Mouse (Mus musculus) kidney, embryonic 16.5 days (tissue): ENCODE results near the gene Kcnk1. TPM values are rescaled to one million over a fixed set of nuclear protein-coding genes. Genes with fewer than 3 reads are reported as not detected.

ENCODE experiments used
- ATAC-seq: fragments of 200-750 bp; cut with Nextera tagmentation; 2 replicates; pipeline ENCODE4 v1.8.0; 2017; ENCODE audit warnings: moderate TSS enrichment; ENCODE audit not compliant: low FRiP score, low TSS enrichment
- H3K27ac ChIP-seq: fragments of 300-500 bp; sonication (generic); 2 replicates; pipeline ENCODE4 v1.5.1; 2014; ENCODE audit warnings: low read length
- H3K27me3 ChIP-seq: fragments of 300-500 bp; sonication (generic); 2 replicates; pipeline ENCODE4 v1.6.1; 2014; ENCODE audit warnings: low read length, control low read depth, mixed read lengths; ENCODE audit not compliant: insufficient read depth
- H3K36me3 ChIP-seq: fragments of 300-500 bp; sonication (generic); 2 replicates; pipeline ENCODE4 v1.6.1; 2014; ENCODE audit warnings: low read length, control low read depth, mixed read lengths; ENCODE audit not compliant: insufficient read depth
- H3K4me1 ChIP-seq: fragments of 300-500 bp; sonication (generic); 2 replicates; pipeline ENCODE4 v1.6.1; 2014; ENCODE audit warnings: low read length, control low read depth, mixed read lengths; ENCODE audit not compliant: insufficient read depth
- H3K4me2 ChIP-seq: fragments of 300-500 bp; sonication (generic); replicated peaks from 2 replicates; pipeline ENCODE4 v1.6.1; 2014; ENCODE audit warnings: low read depth, low read length
- H3K4me3 ChIP-seq: fragments of 300-500 bp; sonication (generic); 2 replicates; pipeline ENCODE4 v1.5.1; 2014; ENCODE audit warnings: mild to moderate bottlenecking, low read length
- H3K9ac ChIP-seq: fragments of 300-500 bp; sonication (generic); replicated peaks from 2 replicates; pipeline ENCODE4 v1.6.1; 2014; ENCODE audit warnings: low read length
- H3K9me3 ChIP-seq: fragments of 300-500 bp; sonication (generic); 2 replicates; pipeline ENCODE4 v1.6.1; 2016; ENCODE audit warnings: low read length, control low read depth
- WGBS: fragments of 180-500 bp; shearing (Covaris S2); extraction: QIAGEN DNeasy Blood & Tissue Kit; methylation state at CpG from one replicate; pipeline ENCODE4 v1.1.7; 2014; 5-methylcytosine and 5-hydroxymethylcytosine counted together
- polyA plus RNA-seq: library from polyadenylated mRNA; unstranded; fragments of >200 nt; fragmentation: Nextera tagmentation; extraction: Ambion mirVana; gene quantifications from 2 replicates; pipeline ENCODE4 v1.2.1, GENCODE M21; 2015

Gene Kcnk1
- polyA plus RNA-seq, 1 experiment from 2014 or later = 53.6 TPM

DNA sequence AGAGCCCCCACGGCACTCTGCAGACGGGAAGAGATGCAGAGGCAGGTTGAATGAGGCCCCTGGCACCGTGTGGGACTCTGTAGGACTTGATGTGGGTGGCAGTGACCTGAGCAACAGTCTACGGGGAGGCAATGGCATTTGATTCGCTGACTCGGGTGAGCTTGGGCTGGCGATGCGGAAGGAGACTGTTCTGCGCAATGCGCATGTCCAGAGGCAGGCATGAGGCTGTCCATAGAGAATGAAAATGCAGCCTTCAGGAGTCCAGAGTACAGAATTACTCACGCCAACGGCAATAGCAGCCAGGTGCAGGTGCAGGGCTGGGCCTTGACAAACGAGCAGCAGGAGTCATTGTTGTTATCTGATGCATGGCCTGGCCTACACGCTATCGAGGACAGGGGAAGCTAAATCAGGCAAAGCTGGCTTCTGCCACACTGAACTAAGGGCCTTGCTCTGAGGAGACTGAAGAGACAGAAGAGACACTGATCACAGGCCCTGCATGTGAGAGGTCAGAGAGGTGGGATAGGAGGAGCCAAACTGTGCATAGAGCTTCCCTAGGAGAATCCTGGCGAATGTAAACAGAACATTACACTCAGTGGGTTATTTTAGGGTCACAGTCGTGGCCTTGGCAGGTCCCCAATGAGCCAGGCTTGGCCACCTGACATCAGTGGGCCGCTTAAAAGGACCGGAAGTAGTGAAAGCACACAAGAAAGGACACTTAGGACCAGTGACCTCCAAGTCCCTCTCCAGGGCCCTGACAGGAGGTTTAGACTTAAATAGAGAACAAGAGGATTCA, 12.8 kb downstream of the Kcnk1 start:
- ATAC-seq = peak; percentile 12; the same call in 1 of the 2 replicates
- 70% methylated on average over 19 of the region's 19 CpGs for WGBS

DNA sequence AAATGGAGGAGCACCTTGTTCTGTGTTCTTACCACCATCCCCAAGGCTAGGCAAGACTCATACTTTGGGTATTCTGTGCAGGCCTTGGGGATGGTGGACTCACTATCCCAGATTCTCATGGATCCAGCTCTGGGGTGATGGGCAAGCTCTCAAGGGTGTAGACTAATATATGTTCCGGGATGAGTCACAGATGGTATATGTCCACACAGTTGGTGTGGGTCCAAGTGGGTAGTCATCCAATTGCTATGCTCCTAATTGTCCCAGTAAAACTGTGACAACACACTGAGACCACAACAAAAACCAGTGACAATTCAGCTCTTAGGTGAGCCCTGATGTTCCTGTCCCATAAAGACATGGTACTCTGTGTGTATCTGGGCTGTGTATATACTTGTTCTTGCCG, 14.0 kb downstream of the Kcnk1 start:
- no peak overlapping the region for H3K27ac ChIP-seq
- no peak overlapping the region for H3K4me3 ChIP-seq
- H3K36me3 ChIP-seq = no peaks in the 10 kb centered on the region
- 96% methylated on average over 2 of the region's 2 CpGs for WGBS
- no peaks in the 10 kb centered on the region for H3K27me3 ChIP-seq
- no peak overlapping the region for H3K9ac ChIP-seq
- no peak overlapping the region for H3K4me2 ChIP-seq
- no peaks in the 10 kb centered on the region for H3K4me1 ChIP-seq
- no peak for ATAC-seq
- no peaks in the 10 kb centered on the region for H3K9me3 ChIP-seq

More for the DNA sequence above, 12.8 kb downstream of the Kcnk1 start:
- H3K4me1 ChIP-seq = no peaks in the 10 kb centered on the region; the same call in 1 of the 2 replicates
- no peak overlapping the region for H3K9ac ChIP-seq
- no peaks in the 10 kb centered on the region for H3K9me3 ChIP-seq
- no peaks in the 10 kb centered on the region for H3K36me3 ChIP-seq
- H3K4me3 ChIP-seq = no peak overlapping the region
- H3K4me2 ChIP-seq = no peak overlapping the region
- H3K27me3 ChIP-seq = no peaks in the 10 kb centered on the region
- no peak overlapping the region for H3K27ac ChIP-seq

DNA sequence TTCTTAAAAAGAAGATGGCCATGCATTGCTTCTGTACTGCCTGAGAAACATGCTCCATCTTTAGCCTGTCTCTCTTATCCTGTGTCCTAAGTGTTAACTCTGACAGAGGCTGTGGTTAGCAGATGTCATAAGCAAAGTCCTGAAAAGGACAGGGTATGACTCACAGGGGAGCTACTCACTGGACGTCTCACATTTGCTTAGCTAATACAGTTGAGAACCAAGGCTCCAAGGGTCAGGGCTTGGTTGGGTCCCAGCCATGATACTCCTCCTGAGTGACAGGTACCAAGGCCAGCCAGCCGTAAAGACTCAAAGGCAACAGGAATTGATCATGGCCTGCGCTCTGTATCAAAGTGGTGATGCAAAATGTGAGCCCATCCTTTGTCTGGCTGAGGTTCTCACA, 15.9 kb downstream of the Kcnk1 start:
- no peak for ATAC-seq
- H3K36me3 ChIP-seq = no peaks in the 10 kb centered on the region
- 66% methylated on average over 3 of the region's 3 CpGs for WGBS
- H3K4me3 ChIP-seq = no peak overlapping the region
- H3K27me3 ChIP-seq = no peaks in the 10 kb centered on the region
- H3K9ac ChIP-seq = no peak overlapping the region
- H3K9me3 ChIP-seq = no peaks in the 10 kb centered on the region
- no peak overlapping the region for H3K4me2 ChIP-seq
- H3K4me1 ChIP-seq = no peaks in the 10 kb centered on the region
- no peak overlapping the region for H3K27ac ChIP-seq

DNA sequence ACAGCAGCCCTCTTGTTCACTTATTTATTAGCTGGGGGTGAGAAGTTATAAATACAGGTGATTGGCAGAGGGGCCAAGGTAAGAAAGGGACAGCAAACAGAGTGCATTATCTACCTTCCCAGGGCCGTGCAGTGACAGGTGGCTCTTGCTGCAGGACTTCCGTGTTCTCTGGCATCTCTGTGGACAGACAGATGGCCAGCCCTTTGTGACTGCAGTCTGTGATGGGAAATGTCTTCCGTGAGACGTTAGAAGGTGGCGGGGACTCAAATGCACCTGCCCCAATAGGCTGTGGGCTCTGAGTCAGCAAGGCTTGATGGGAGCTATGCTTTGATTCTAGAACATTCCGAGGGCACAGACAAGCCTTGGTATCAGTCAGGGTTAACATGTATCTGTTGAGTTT, 17.4 kb downstream of the Kcnk1 start:
- Histone ChIP-seq H3K9me3 (no peaks in the 10 kb centered on the region), H3K27me3 (no peaks in the 10 kb centered on the region), H3K36me3 (no peaks in the 10 kb centered on the region), H3K4me1 (no peaks in the 10 kb centered on the region), H3K4me3 (no peak overlapping the region), H3K9ac (no peak overlapping the region), H3K27ac (no peak overlapping the region), H3K4me2 (no peak overlapping the region)
- no peak for ATAC-seq
- WGBS = 84% methylated on average over 6 of the region's 6 CpGs

DNA sequence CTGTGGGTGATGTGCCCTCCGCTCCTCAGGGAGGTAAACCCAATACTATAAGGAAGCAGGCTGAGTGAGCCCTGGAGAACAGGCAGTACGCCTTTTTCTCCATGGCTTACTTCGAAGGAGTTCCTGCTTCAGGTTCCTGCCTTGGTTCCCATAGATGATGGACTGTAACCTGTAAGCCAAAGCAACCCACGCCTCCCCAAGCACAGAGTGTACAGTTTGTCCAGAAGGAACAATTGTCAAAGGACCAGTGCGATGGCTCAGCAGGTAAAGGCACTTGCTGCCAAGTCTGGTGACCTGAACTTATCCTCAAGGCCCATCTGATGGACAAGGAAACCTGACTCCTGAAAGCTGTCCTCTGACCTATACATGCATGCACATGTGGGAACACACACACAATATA, 18.7 kb downstream of the Kcnk1 start:
- no peak for ATAC-seq
- H3K27me3 ChIP-seq = no peaks in the 10 kb centered on the region
- H3K9me3 ChIP-seq = no peaks in the 10 kb centered on the region
- no peak overlapping the region for H3K9ac ChIP-seq
- H3K27ac ChIP-seq = no peak overlapping the region
- H3K4me3 ChIP-seq = no peak overlapping the region
- H3K4me1 ChIP-seq = no peaks in the 10 kb centered on the region
- H3K36me3 ChIP-seq = no peaks in the 10 kb centered on the region
- 89% methylated on average over 5 of the region's 5 CpGs for WGBS
- no peak overlapping the region for H3K4me2 ChIP-seq

DNA sequence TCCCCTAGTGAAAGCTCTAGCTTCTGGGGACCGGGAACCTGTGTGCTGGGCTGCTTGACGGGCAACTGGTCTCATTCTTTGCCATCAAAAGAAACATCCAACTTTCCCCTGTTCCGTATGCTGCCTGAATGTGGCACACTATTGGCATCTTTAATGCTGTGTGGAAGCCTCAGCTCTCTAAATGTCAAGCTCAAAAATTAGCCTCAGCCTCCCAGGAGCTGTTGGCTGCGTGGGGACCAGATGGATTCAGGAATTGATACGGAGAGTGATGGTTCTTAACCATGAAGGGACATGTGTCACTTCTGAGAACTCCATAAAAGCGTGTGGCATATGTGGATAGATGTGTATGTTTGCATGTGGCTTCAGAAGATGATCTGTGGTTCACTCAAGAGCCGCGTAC, 27.0 kb downstream of the Kcnk1 start:
- WGBS = 88% methylated on average over 8 of the region's 8 CpGs
- H3K27ac ChIP-seq = no peak overlapping the region
- H3K36me3 ChIP-seq = no peaks in the 10 kb centered on the region
- H3K4me1 ChIP-seq = no peaks in the 10 kb centered on the region; the same call in none of the 2 replicates
- H3K27me3 ChIP-seq = no peaks in the 10 kb centered on the region
- no peaks in the 10 kb centered on the region for H3K9me3 ChIP-seq
- no peak overlapping the region for H3K9ac ChIP-seq
- ATAC-seq = no peak
- H3K4me2 ChIP-seq = no peak overlapping the region
- no peak overlapping the region for H3K4me3 ChIP-seq

DNA sequence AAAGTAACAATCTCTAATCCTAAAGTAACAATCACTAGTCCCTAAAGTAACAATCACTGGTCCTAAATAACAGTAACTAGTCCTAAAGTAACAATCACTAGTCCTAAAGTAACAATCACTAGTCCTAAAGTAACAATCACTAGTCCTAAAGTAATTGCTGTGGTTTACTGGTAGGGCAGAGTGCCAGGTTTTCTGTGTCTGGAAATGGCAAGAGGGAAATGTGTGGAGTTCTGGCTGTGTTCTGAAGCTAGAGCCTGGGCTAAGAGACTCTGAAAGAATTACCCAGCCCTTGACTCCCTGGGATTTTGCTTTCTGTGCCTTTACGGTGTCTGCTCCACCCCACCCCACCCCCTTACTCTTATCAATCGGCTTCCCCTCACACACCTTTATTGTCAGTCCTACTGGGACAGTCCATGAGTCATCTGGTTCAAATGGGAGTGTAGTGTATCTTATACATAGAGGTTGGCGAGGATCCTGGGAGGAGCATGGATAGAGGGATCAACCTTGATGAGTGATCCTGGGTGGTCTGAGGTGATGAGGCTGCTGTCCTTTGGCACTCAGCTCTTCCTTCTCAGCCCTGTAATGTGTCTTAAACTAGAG, 28.8 kb downstream of the Kcnk1 start:
- H3K27ac ChIP-seq = no peak overlapping the region
- peaks cover 5% of the 10 kb centered on the region for H3K4me1 ChIP-seq
- no peak for ATAC-seq
- WGBS = 70% methylated on average over 3 of the region's 3 CpGs
- H3K9ac ChIP-seq = no peak overlapping the region
- no peak overlapping the region for H3K4me2 ChIP-seq
- H3K4me3 ChIP-seq = no peak overlapping the region
- H3K27me3 ChIP-seq = no peaks in the 10 kb centered on the region
- no peaks in the 10 kb centered on the region for H3K36me3 ChIP-seq
- H3K9me3 ChIP-seq = no peaks in the 10 kb centered on the region

DNA sequence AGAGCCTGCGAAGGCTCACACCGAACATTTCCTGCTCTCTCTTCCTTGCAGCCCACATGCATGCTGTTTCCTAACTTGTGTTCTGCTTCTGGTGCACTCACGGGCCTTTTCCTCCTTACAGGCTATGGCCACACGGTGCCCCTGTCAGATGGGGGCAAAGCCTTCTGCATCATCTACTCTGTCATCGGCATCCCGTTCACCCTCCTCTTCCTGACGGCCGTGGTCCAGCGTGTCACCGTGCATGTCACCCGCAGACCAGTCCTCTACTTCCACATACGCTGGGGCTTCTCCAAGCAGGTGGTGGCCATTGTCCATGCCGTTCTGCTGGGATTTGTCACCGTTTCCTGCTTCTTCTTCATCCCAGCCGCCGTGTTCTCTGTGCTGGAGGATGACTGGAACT, 29.9 kb downstream of the Kcnk1 start:
- Histone ChIP-seq H3K27ac (no peak overlapping the region), H3K9me3 (no peaks in the 10 kb centered on the region), H3K27me3 (no peaks in the 10 kb centered on the region), H3K9ac (no peak overlapping the region), H3K4me1 (peaks cover 8% of the 10 kb centered on the region), H3K36me3 (no peaks in the 10 kb centered on the region), H3K4me2 (no peak overlapping the region), H3K4me3 (no peak overlapping the region)
- no peak for ATAC-seq
- WGBS = 89% methylated on average over 16 of the region's 16 CpGs

DNA sequence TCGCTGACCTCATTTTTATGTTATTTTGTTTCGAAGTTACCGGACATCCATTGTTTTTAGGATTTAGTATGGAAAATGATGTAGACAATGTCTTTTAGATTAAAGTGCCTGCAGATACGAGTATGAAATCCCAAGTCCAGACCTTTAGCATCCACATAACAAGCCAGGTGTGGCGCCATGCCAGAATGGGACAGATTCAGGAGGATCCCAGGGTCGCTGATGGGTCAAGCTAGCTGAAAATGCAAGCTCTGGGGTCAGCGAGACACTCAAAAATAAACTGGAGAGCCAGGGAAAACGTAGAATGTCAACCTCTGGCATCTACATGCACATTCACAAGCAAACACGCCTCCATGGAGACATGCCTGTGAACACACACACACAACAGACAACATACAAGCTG, 31.2 kb downstream of the Kcnk1 start:
- Histone ChIP-seq H3K4me2 (no peak overlapping the region; the same call in 1 of the 2 replicates), H3K27me3 (no peaks in the 10 kb centered on the region), H3K36me3 (0 out of 2 replicates have a peak, but pooled peaks cover under 1% of the 10 kb centered on the region), H3K9ac (no peak overlapping the region), H3K4me1 (peaks cover 8% of the 10 kb centered on the region), H3K9me3 (no peaks in the 10 kb centered on the region), H3K4me3 (no peak overlapping the region), H3K27ac (peak overlapping the region; percentile 58)
- WGBS = 80% methylated on average over 9 of the region's 9 CpGs
- ATAC-seq = no peak

DNA sequence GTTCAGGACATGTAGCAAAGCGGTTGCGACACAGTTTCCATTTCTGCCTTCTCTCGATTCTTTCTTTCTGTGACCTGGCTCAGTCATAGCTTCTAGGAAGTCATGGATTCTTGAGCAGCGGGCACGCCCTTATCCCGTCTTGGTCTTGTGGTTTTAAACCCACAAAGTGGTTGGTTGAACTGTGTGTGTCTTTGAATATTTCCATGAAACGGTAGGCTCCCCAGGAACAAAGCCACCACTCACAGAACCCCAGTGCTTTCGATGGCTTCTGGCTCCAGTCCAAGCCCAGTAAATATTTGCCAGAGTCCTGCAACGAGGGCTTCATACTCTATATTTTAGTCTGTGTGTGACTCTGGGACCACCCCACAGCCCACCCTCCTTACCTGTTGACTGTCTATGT, 31.6 kb downstream of the Kcnk1 start:
- Histone ChIP-seq H3K4me1 (peaks cover 8% of the 10 kb centered on the region), H3K27me3 (no peaks in the 10 kb centered on the region), H3K4me3 (no peak overlapping the region), H3K9me3 (no peaks in the 10 kb centered on the region), H3K36me3 (peaks cover 3% of the 10 kb centered on the region; the same call in 1 of the 2 replicates), H3K9ac (no peak overlapping the region), H3K27ac (peak overlapping the region; percentile 84), H3K4me2 (no peak overlapping the region; the same call in 1 of the 2 replicates)
- WGBS = 66% methylated on average over 9 of the region's 9 CpGs
- peak; percentile 84 for ATAC-seq
